14 mouse cellular contexts compared by ENCODE assay signal in genomic region chrX:10904072-10904471, GRCm38 (mm10).
DNase-seq lines count a peak whose midpoint lies in the region; ATAC-seq and TF ChIP-seq lines count a peak whose summit lies in the region.
"Had no signal": no experiment of that assay in that cellular context is flagged by ENCODE, and none has a peak within 500 bp of the region (broad histone marks: within the 10 kb centered on the region; RNA-seq: fewer than 3 reads in every experiment).

No protein-coding gene starts in this region.

- no peak for TF ChIP-seq CTCF in stomach, postnatal 0 days (IDR thresholded peaks at IDR 0.05; ENCODE audit: low read depth)

- 52% methylated on average over 6 of the region's 6 CpGs for WGBS in stomach, postnatal 0 days

- no peaks in the 10 kb centered on the region for H3K36me3 ChIP-seq in stomach, postnatal 0 days (ENCODE audit: control insufficient read depth, insufficient read depth, low read length)

- ATAC-seq in stomach, postnatal 0 days (ENCODE audit: low FRiP score, low TSS enrichment), result peak; percentile 75; the same call in 1 of the 2 replicates

- peak; percentile 16 for DNase-seq in urinary bladder, postnatal 14 days (ENCODE audit: low spot score)
- no peak for DNase-seq in urinary bladder, adult 2 months (ENCODE audit: low spot score)
- DNase-seq in heart, adult 9 months (ENCODE audit: low spot score in 2 of 2), result peak; percentile 56 to 63
- DNase-seq in lung, postnatal 10 days, result peak; percentile 38
- peak; percentile 58 for DNase-seq in stomach, postnatal 0 days (ENCODE audit: low spot score)
- no peak for DNase-seq in left cerebral cortex, postnatal 10 days (ENCODE audit: extremely low spot score in 1 of 2, low spot score in 2 of 2)
- no peak for DNase-seq in frontal cortex, postnatal 25 days (ENCODE audit: low spot score in 2 of 2)
- DNase-seq: adrenal gland, postnatal 10 days; cerebellum, postnatal 10 days; kidney, adult 11 months; kidney, postnatal 4 days had no signal

- H3K27ac ChIP-seq in stomach, postnatal 0 days (replicated peaks), result 0 out of 2 replicates have a peak overlapping the region, but pooled peaks have one; percentile 8
- H3K27ac ChIP-seq: liver, embryonic 14.5 days had no signal

- no peak overlapping the region for H3K4me3 ChIP-seq in stomach, postnatal 0 days (ENCODE audit: low read depth, low read length)
- H3K4me3 ChIP-seq: myocyte had no signal

- H3K9me3 ChIP-seq in stomach, postnatal 0 days (ENCODE audit: control insufficient read depth, low read length), result no peaks in the 10 kb centered on the region

- no peak for TF ChIP-seq EP300 in stomach, postnatal 0 days (optimal IDR thresholded peaks at IDR 0.05)

- H3K9ac ChIP-seq in stomach, postnatal 0 days (ENCODE audit: low read length), result no peak overlapping the region
- H3K9ac ChIP-seq: liver, embryonic 14.5 days had no signal

- no peaks in the 10 kb centered on the region for H3K27me3 ChIP-seq in stomach, postnatal 0 days (ENCODE audit: control insufficient read depth, insufficient read depth, low read length)

- H3K4me1 ChIP-seq in stomach, postnatal 0 days (replicated peaks; ENCODE audit: control insufficient read depth, insufficient read depth), result no peaks in the 10 kb centered on the region

- H3K4me2 ChIP-seq in stomach, postnatal 0 days (replicated peaks; ENCODE audit: low read depth), result no peak overlapping the region
- H3K4me2 ChIP-seq: midbrain, embryonic 11.5 days had no signal

- intact Hi-C loops in left cerebral cortex, postnatal 10 days (cut with DNase I), result no loop called here

Comparison
In these comparisons a context has a peak if more than half of its experiments do, and no peak if none do; other contexts are left out.
1. DNase-seq: peak in urinary bladder, postnatal 14 days (single experiment), heart, adult 9 months (2 of 2), lung, postnatal 10 days (single experiment) and stomach, postnatal 0 days (single experiment); none in urinary bladder, adult 2 months (single experiment), left cerebral cortex, postnatal 10 days (0 of 2) and frontal cortex, postnatal 25 days (0 of 2).